In the genomic region with DNA sequence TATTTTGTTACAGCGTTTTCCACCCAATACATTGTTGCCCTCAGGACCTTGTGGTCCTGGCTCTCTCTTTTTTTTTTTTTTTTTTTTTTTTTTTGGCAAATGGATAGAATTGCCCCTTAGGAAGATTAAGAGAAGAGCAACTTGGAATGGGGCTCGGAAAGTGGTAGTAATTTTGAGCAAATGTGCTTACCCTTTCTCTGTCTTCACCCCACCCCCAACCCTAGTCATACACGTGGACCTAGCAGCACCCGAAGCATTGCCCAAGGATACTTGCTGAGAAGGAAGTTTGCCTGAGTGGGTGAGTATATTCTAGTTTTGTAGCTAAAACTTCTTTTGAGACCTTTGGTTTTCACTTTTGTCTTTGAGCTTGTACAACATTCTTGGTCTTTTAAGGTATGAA, we compare ENCODE assay signal across 8 mouse cellular contexts. TPM values are rescaled to one million over a fixed set of nuclear protein-coding genes. Genes with fewer than 3 reads are reported as not detected.
DNase-seq lines count a peak whose midpoint lies in the region; ATAC-seq and TF ChIP-seq lines count a peak whose summit lies in the region.

No protein-coding gene starts in this region.

- peak overlapping the region; percentile 99 for H3K9ac ChIP-seq in heart, embryonic 14.5 days (ENCODE audit: low read length)
- peak overlapping the region; percentile 98 for H3K9ac ChIP-seq in forebrain, embryonic 14.5 days (ENCODE audit: low read length)
- H3K9ac ChIP-seq in liver, embryonic 15.5 days, result peak overlapping the region; percentile 83
- peak overlapping the region; percentile 95 for H3K9ac ChIP-seq in stomach, postnatal 0 days (ENCODE audit: low read length)

- H3K9me3 ChIP-seq in heart, embryonic 14.5 days (ENCODE audit: control insufficient read depth, low read length), result no peaks in the 10 kb centered on the region
- H3K9me3 ChIP-seq in G1E (replicated peaks), result no peaks in the 10 kb centered on the region
- no peaks in the 10 kb centered on the region for H3K9me3 ChIP-seq in forebrain, embryonic 14.5 days (replicated peaks; ENCODE audit: control insufficient read depth, low read length)
- H3K9me3 ChIP-seq in liver, embryonic 15.5 days (replicated peaks), result no peaks in the 10 kb centered on the region
- H3K9me3 ChIP-seq in stomach, postnatal 0 days (ENCODE audit: control insufficient read depth, low read length), result no peaks in the 10 kb centered on the region

- TF ChIP-seq EP300 in stomach, postnatal 0 days (optimal IDR thresholded peaks at IDR 0.05), result no peak

- H3K4me1 ChIP-seq in heart, embryonic 14.5 days (ENCODE audit: control insufficient read depth in 2 of 2, insufficient read depth in 2 of 2, low read length in 2 of 2), result peaks cover 2 to 24% of the 10 kb centered on the region in 2 experiments
- peaks cover 50% of the 10 kb centered on the region for H3K4me1 ChIP-seq in G1E (ENCODE audit: insufficient read depth, low read depth, low read length)
- peaks cover 16% of the 10 kb centered on the region for H3K4me1 ChIP-seq in forebrain, embryonic 14.5 days (ENCODE audit: control insufficient read depth, insufficient read depth, low read length)
- H3K4me1 ChIP-seq in liver, embryonic 15.5 days (replicated peaks), result peaks cover 30% of the 10 kb centered on the region
- no peaks in the 10 kb centered on the region for H3K4me1 ChIP-seq in stomach, postnatal 0 days (replicated peaks; ENCODE audit: control insufficient read depth, insufficient read depth)

- peak overlapping the region; percentile 95 for H3K4me2 ChIP-seq in heart, embryonic 14.5 days (ENCODE audit: low read length)
- peak overlapping the region; percentile 66 for H3K4me2 ChIP-seq in forebrain, embryonic 14.5 days (ENCODE audit: low read length)
- peak overlapping the region; percentile 96 for H3K4me2 ChIP-seq in liver, embryonic 15.5 days
- H3K4me2 ChIP-seq in stomach, postnatal 0 days (replicated peaks; ENCODE audit: low read depth), result peak overlapping the region; percentile 92

- intact Hi-C loops in left cerebral cortex, postnatal 25 days (cut with DNase I), result loop anchor here (1.0 to 2.0 kb wide), 3 partner anchors 25 to 186 kb away; partner anchors contain the start of gene Gpc5
- intact Hi-C loops in left cerebral cortex, postnatal 10 days (cut with DNase I), result no loop called here

- TF ChIP-seq CTCF in G1E (IDR thresholded peaks at IDR 0.05; ENCODE audit: low read depth, low read length), result no peak
- no peak for TF ChIP-seq CTCF in stomach, postnatal 0 days (IDR thresholded peaks at IDR 0.05; ENCODE audit: low read depth)

- peak overlapping the region; percentile 85 to 95; a peak in 2 of 4 replicates for H3K27ac ChIP-seq in heart, embryonic 14.5 days (replicated peaks in 1 of 2; ENCODE audit: control insufficient read depth in 1 of 2, insufficient read depth in 1 of 2, low read depth in 2 of 2, low read length in 2 of 2)
- no peak overlapping the region for H3K27ac ChIP-seq in forebrain, embryonic 14.5 days (ENCODE audit: low read depth, low read length)
- H3K27ac ChIP-seq in liver, embryonic 15.5 days (replicated peaks), result peak overlapping the region; percentile 87
- no peak overlapping the region for H3K27ac ChIP-seq in stomach, postnatal 0 days (replicated peaks)

- H3K4me3 ChIP-seq in heart, embryonic 14.5 days (ENCODE audit: control insufficient read depth in 1 of 2, insufficient read depth in 1 of 2, low read depth in 1 of 2, low read length in 2 of 2), result peak overlapping the region; percentile 93 to 99
- peak overlapping the region; percentile 93 for H3K4me3 ChIP-seq in G1E (ENCODE audit: low read depth, low read length)
- peak overlapping the region; percentile 87 for H3K4me3 ChIP-seq in forebrain, embryonic 14.5 days (ENCODE audit: low read depth, low read length)
- peak overlapping the region; percentile 82 for H3K4me3 ChIP-seq in liver, embryonic 15.5 days (replicated peaks)
- peak overlapping the region; percentile 90 for H3K4me3 ChIP-seq in stomach, postnatal 0 days (ENCODE audit: low read depth, low read length)

- 2% methylated on average over 4 of the region's 4 CpGs for WGBS in heart, embryonic 14.5 days
- 0% methylated on average over 4 of the region's 4 CpGs for WGBS in forebrain, embryonic 14.5 days
- under 1% methylated on average over 4 of the region's 4 CpGs for WGBS in liver, embryonic 15.5 days (ENCODE audit: insufficient replicate concordance)
- WGBS in stomach, postnatal 0 days, result 3% methylated on average over 4 of the region's 4 CpGs

- ATAC-seq in heart, embryonic 14.5 days (ENCODE audit: insufficient number of reproducible peaks, insufficient read depth, low FRiP score, low read depth), result no peak
- ATAC-seq in G1E (ENCODE audit: extremely low read depth, insufficient number of reproducible peaks, low FRiP score, poor library complexity, severe bottlenecking), result peak; percentile 35; the same call in 1 of the 2 replicates
- no peak for ATAC-seq in forebrain, embryonic 14.5 days
- no peak for ATAC-seq in liver, embryonic 15.5 days (ENCODE audit: insufficient read depth)
- ATAC-seq in stomach, postnatal 0 days (ENCODE audit: low FRiP score, low TSS enrichment), result no peak

- peaks cover 49% of the 10 kb centered on the region for H3K36me3 ChIP-seq in heart, embryonic 14.5 days (ENCODE audit: control insufficient read depth, insufficient read depth, low read length)
- H3K36me3 ChIP-seq in G1E (replicated peaks), result peaks cover 50% of the 10 kb centered on the region
- peaks cover 43% of the 10 kb centered on the region for H3K36me3 ChIP-seq in forebrain, embryonic 14.5 days (ENCODE audit: control insufficient read depth, insufficient read depth, low read length)
- peaks cover 43% of the 10 kb centered on the region for H3K36me3 ChIP-seq in liver, embryonic 15.5 days (replicated peaks)
- H3K36me3 ChIP-seq in stomach, postnatal 0 days (ENCODE audit: control insufficient read depth, insufficient read depth, low read length), result peaks cover 3% of the 10 kb centered on the region; the same call in 1 of the 2 replicates

- no peaks in the 10 kb centered on the region for H3K27me3 ChIP-seq in heart, embryonic 14.5 days (ENCODE audit: control insufficient read depth, insufficient read depth, low read length)
- H3K27me3 ChIP-seq in G1E (ENCODE audit: insufficient read depth, low read length), result no peaks in the 10 kb centered on the region
- H3K27me3 ChIP-seq in forebrain, embryonic 14.5 days (replicated peaks; ENCODE audit: control insufficient read depth, insufficient read depth, low read length), result no peaks in the 10 kb centered on the region
- peaks cover 5% of the 10 kb centered on the region; the same call in 1 of the 2 replicates for H3K27me3 ChIP-seq in liver, embryonic 15.5 days
- no peaks in the 10 kb centered on the region for H3K27me3 ChIP-seq in stomach, postnatal 0 days (ENCODE audit: control insufficient read depth, insufficient read depth, low read length)

- no peak for DNase-seq in heart, adult 8-10 months (ENCODE audit: low spot score)
- peak; percentile 58 for DNase-seq in G1E (ENCODE audit: low spot score)
- peak; percentile 23 for DNase-seq in forebrain, embryonic 14.5 days (ENCODE audit: low spot score)
- DNase-seq in stomach, postnatal 0 days (ENCODE audit: low spot score), result peak; percentile 18
- DNase-seq in left cerebral cortex, postnatal 25 days (ENCODE audit: low spot score in 2 of 2), result no peak
- DNase-seq in left cerebral cortex, postnatal 10 days (ENCODE audit: extremely low spot score in 1 of 2, low spot score in 2 of 2), result no peak

RNA-seq across cellular contexts. Expression of gene Gpc5, which starts 49.4 kb away (rescaled TPM):
- 0.22 and 0.32 TPM in 2 replicates for polyA plus RNA-seq in heart, embryonic 14.5 days (2014; fragmentation: Nextera tagmentation; extraction: Ambion mirVana)
- total RNA-seq in heart, adult 8-10 months (2022), result not detected
- total RNA-seq in G1E (2014; fragmentation: Nextera tagmentation), result not detected in 2 replicates
- total RNA-seq in G1E (2017), result 0.06 and 0.16 TPM in 2 replicates
- not detected in 2 replicates for polyA plus RNA-seq in G1E (2012)
- polyA plus RNA-seq in forebrain, embryonic 14.5 days (2014; fragmentation: Nextera tagmentation; extraction: Ambion mirVana), result 1.9 TPM in 2 replicates
- not detected in 2 replicates for polyA plus RNA-seq in liver, embryonic 15.5 days (2015; fragmentation: Nextera tagmentation; extraction: Ambion mirVana)
- polyA plus RNA-seq in stomach, postnatal 0 days (2015; fragmentation: Nextera tagmentation; extraction: Ambion mirVana), result 0.07 and 0.21 TPM in 2 replicates
- 10 to 100 TPM; 31.0 to 35.0 TPM for total RNA-seq in left cerebral cortex, postnatal 25 days (2021)
- total RNA-seq in left cerebral cortex, postnatal 10 days (2021), result 10 to 100 TPM; 37.9 to 45.4 TPM

Comparison
In these comparisons a context has a peak if more than half of its experiments do, and no peak if none do; other contexts are left out.
1. H3K27ac ChIP-seq: peak in heart, embryonic 14.5 days (2 of 2) and liver, embryonic 15.5 days (single experiment); none in forebrain, embryonic 14.5 days (single experiment) and stomach, postnatal 0 days (single experiment).
2. DNase-seq: peak in G1E (single experiment), forebrain, embryonic 14.5 days (single experiment) and stomach, postnatal 0 days (single experiment); none in heart, adult 8-10 months (single experiment), left cerebral cortex, postnatal 25 days (0 of 2) and left cerebral cortex, postnatal 10 days (0 of 2).
3. Peak in every context shown above with its lines, with median percentiles within 50 percentile points of each other: H3K4me2 ChIP-seq, H3K4me3 ChIP-seq and H3K9ac ChIP-seq.